Mouse (Mus musculus): ENCODE data around the gene 2410004B18Rik.

GRCm38 (mm10) chr3:145950815-145951130, 13.0 kb downstream of the 2410004B18Rik start:
- no peak for TF ChIP-seq POLR2A (IDR thresholded peaks at IDR 0.05; ENCODE audit: borderline replicate concordance, low read depth, low read length)
- no peak for TF ChIP-seq CTCF (IDR thresholded peaks at IDR 0.05; ENCODE audit: low read depth, low read length)

All from bone marrow macrophage, adult 2 months (primary cell).